Mouse (Mus musculus) heart, embryonic 12.5 days (tissue): Measurements from ENCODE around the gene Cntn2. TPM values are rescaled to one million over a fixed set of nuclear protein-coding genes. Genes with fewer than 3 reads are reported as not detected.
A peak's percentile ranks its signal among the peaks of the same experiment; 100 is the strongest.

ENCODE experiments used
- ATAC-seq: fragments of 200-750 bp; cut with Nextera tagmentation; 2 replicates; pipeline ENCODE4 v1.8.0; 2017; ENCODE audit warnings: moderate TSS enrichment, moderate library complexity; ENCODE audit not compliant: insufficient number of reproducible peaks, low FRiP score
- H3K27ac ChIP-seq: fragments of 300-500 bp; sonication (generic); 2 replicates; pipeline ENCODE4 v1.5.1; 2016; ENCODE audit warnings: mild to moderate bottlenecking, moderate library complexity; ENCODE audit not compliant: poor library complexity, severe bottlenecking
- H3K27me3 ChIP-seq: fragments of 300-500 bp; sonication (generic); replicated peaks from 2 replicates; pipeline ENCODE4 v1.6.1; 2016; ENCODE audit warnings: mild to moderate bottlenecking, moderate library complexity
- H3K36me3 ChIP-seq: fragments of 300-500 bp; sonication (generic); 2 replicates; pipeline ENCODE4 v1.6.1; 2016; ENCODE audit warnings: mild to moderate bottlenecking, moderate library complexity
- H3K4me1 ChIP-seq: fragments of 300-500 bp; sonication (generic); replicated peaks from 2 replicates; pipeline ENCODE4 v1.6.1; 2016; ENCODE audit warnings: mild to moderate bottlenecking
- H3K4me2 ChIP-seq: fragments of 300-500 bp; sonication (generic); 2 replicates; pipeline ENCODE4 v1.6.1; 2016; ENCODE audit warnings: mild to moderate bottlenecking, moderate library complexity
- H3K4me3 ChIP-seq: fragments of 300-500 bp; sonication (generic); 2 replicates; pipeline ENCODE4 v1.5.1; 2016; ENCODE audit warnings: mild to moderate bottlenecking
- H3K9ac ChIP-seq: fragments of 300-500 bp; sonication (generic); 2 replicates; pipeline ENCODE4 v1.6.1; 2016; ENCODE audit warnings: mild to moderate bottlenecking, moderate library complexity
- H3K9me3 ChIP-seq: fragments of 300-500 bp; sonication (generic); replicated peaks from 2 replicates; pipeline ENCODE4 v1.6.1; 2016; ENCODE audit warnings: mild to moderate bottlenecking, moderate library complexity
- whole genome bisulfite sequencing: fragments of 180-500 bp; shearing (Covaris S2); methylation state at CpG from one replicate; pipeline ENCODE4 v1.1.7; 2016; 5-methylcytosine and 5-hydroxymethylcytosine counted together
- polyA plus RNA-seq: library from polyadenylated mRNA; unstranded; fragments of >200 nt; fragmentation: Nextera tagmentation; extraction: Ambion mirVana; gene quantifications from 2 replicates; pipeline ENCODE4 v1.2.1, GENCODE M21; 2016

The Cntn2 gene
- 0.18 and 0.20 TPM in 2 replicates for polyA plus RNA-seq

- H3K9me3 ChIP-seq, result no peaks in the 10 kb centered on the region
- peak within 1 kb of the TSS; percentile 18 for H3K4me3 ChIP-seq
- H3K9ac ChIP-seq, result no peak within 1 kb of the TSS
- H3K4me1 ChIP-seq, result peaks cover 17% of the 10 kb centered on the region
- peak within 1 kb of the TSS; percentile 54 for H3K4me2 ChIP-seq
- H3K27me3 ChIP-seq, result peaks cover 81% of the 10 kb centered on the region
- H3K36me3 ChIP-seq, result no peaks in the 10 kb centered on the region
- ATAC-seq, result no peak
- 2% methylated on average over 30 of the region's 30 CpGs for WGBS
- H3K27ac ChIP-seq, result no peak within 1 kb of the TSS
These were observed at the start of gene Cntn2 for GRCm38 (mm10) chr1:132542762-132543306. Gene Cntn2 (minus strand): TSS chr1:132543256.

GRCm38 (mm10) chr1:132592145-132592544 is 49.1 kb upstream of the Cntn2 start:
- no peak for ATAC-seq
- peaks cover 28% of the 10 kb centered on the region for H3K27me3 ChIP-seq
- 0 out of 2 replicates have a peak, but pooled peaks cover under 1% of the 10 kb centered on the region for H3K4me1 ChIP-seq
- WGBS, result 72% methylated on average over 5 of the region's 5 CpGs
- H3K4me2 ChIP-seq, result no peak overlapping the region
- no peak overlapping the region for H3K27ac ChIP-seq
- H3K4me3 ChIP-seq, result no peak overlapping the region
- no peaks in the 10 kb centered on the region for H3K36me3 ChIP-seq
- H3K9me3 ChIP-seq, result no peaks in the 10 kb centered on the region
- no peak overlapping the region for H3K9ac ChIP-seq

GRCm38 (mm10) chr1:132591399-132591930 is 48.4 kb upstream of the Cntn2 start:
- WGBS, result 73% methylated on average over 11 of the region's 11 CpGs

GRCm38 (mm10) chr1:132586679-132587201 is 43.7 kb upstream of the Cntn2 start:
- H3K9me3 ChIP-seq, result no peaks in the 10 kb centered on the region
- H3K9ac ChIP-seq, result no peak overlapping the region
- no peak overlapping the region for H3K4me3 ChIP-seq
- no peak overlapping the region for H3K4me2 ChIP-seq
- H3K27me3 ChIP-seq, result peaks cover 6% of the 10 kb centered on the region; the same call in 1 of the 2 replicates
- ATAC-seq, result no peak; the same call in 1 of the 2 replicates
- H3K4me1 ChIP-seq, result peaks cover 5% of the 10 kb centered on the region; the same call in 1 of the 2 replicates
- WGBS, result 60% methylated on average over 15 of the region's 15 CpGs
- no peaks in the 10 kb centered on the region for H3K36me3 ChIP-seq
- H3K27ac ChIP-seq, result no peak overlapping the region

More at GRCm38 (mm10) chr1:132591399-132591930, 48.4 kb upstream of the Cntn2 start:
- ATAC-seq, result no peak
- Histone ChIP-seq H3K4me2 (no peak overlapping the region), H3K4me3 (no peak overlapping the region), H3K36me3 (no peaks in the 10 kb centered on the region), H3K27ac (no peak overlapping the region), H3K27me3 (peaks cover 21% of the 10 kb centered on the region), H3K9ac (no peak overlapping the region), H3K9me3 (no peaks in the 10 kb centered on the region), H3K4me1 (peaks cover 5% of the 10 kb centered on the region; the same call in 1 of the 2 replicates)

GRCm38 (mm10) chr1:132585376-132585775 is 42.3 kb upstream of the Cntn2 start:
- Histone ChIP-seq H3K4me3 (no peak overlapping the region), H3K27ac (no peak overlapping the region), H3K9ac (no peak overlapping the region), H3K9me3 (no peaks in the 10 kb centered on the region), H3K36me3 (no peaks in the 10 kb centered on the region), H3K27me3 (peaks cover 2% of the 10 kb centered on the region; the same call in 1 of the 2 replicates), H3K4me1 (peaks cover 10% of the 10 kb centered on the region; the same call in 1 of the 2 replicates), H3K4me2 (no peak overlapping the region)
- ATAC-seq, result no peak
- WGBS, result 66% methylated on average over 4 of the region's 4 CpGs

GRCm38 (mm10) chr1:132582998-132583604 is 40.0 kb upstream of the Cntn2 start:
- Histone ChIP-seq H3K36me3 (no peaks in the 10 kb centered on the region), H3K27me3 (peaks cover under 1% of the 10 kb centered on the region; the same call in 1 of the 2 replicates), H3K4me2 (no peak overlapping the region), H3K4me3 (no peak overlapping the region), H3K4me1 (peaks cover 10% of the 10 kb centered on the region; the same call in 1 of the 2 replicates), H3K27ac (no peak overlapping the region), H3K9ac (no peak overlapping the region), H3K9me3 (no peaks in the 10 kb centered on the region)
- no peak for ATAC-seq
- WGBS, result 70% methylated on average over 18 of the region's 18 CpGs

GRCm38 (mm10) chr1:132581845-132582839 is 39.1 kb upstream of the Cntn2 start:
- ATAC-seq, result no peak
- no peak overlapping the region for H3K9ac ChIP-seq
- no peak overlapping the region for H3K4me3 ChIP-seq
- peaks cover 7% of the 10 kb centered on the region; the same call in 1 of the 2 replicates for H3K27me3 ChIP-seq
- WGBS, result 70% methylated on average over 14 of the region's 14 CpGs
- no peaks in the 10 kb centered on the region for H3K36me3 ChIP-seq
- H3K4me2 ChIP-seq, result no peak overlapping the region
- peaks cover 9% of the 10 kb centered on the region; the same call in 1 of the 2 replicates for H3K4me1 ChIP-seq
- H3K27ac ChIP-seq, result no peak overlapping the region
- no peaks in the 10 kb centered on the region for H3K9me3 ChIP-seq

- no peak overlapping the region for H3K27ac ChIP-seq
- peaks cover 7% of the 10 kb centered on the region; the same call in 1 of the 2 replicates for H3K27me3 ChIP-seq
- peaks cover 5% of the 10 kb centered on the region; the same call in 1 of the 2 replicates for H3K4me1 ChIP-seq
- no peaks in the 10 kb centered on the region for H3K9me3 ChIP-seq
- 86% methylated on average over 7 of the region's 7 CpGs for WGBS
- H3K9ac ChIP-seq, result no peak overlapping the region
- no peak overlapping the region for H3K4me2 ChIP-seq
- no peak overlapping the region for H3K4me3 ChIP-seq
- no peaks in the 10 kb centered on the region for H3K36me3 ChIP-seq
- ATAC-seq, result no peak
These were observed 37.0 kb upstream of the Cntn2 start for GRCm38 (mm10) chr1:132580063-132580462.

- Histone ChIP-seq H3K4me3 (no peak overlapping the region), H3K36me3 (no peaks in the 10 kb centered on the region), H3K4me1 (peaks cover 5% of the 10 kb centered on the region; the same call in 1 of the 2 replicates), H3K27me3 (peaks cover 8% of the 10 kb centered on the region), H3K4me2 (no peak overlapping the region), H3K9me3 (no peaks in the 10 kb centered on the region), H3K27ac (no peak overlapping the region), H3K9ac (no peak overlapping the region)
- no peak for ATAC-seq
- WGBS, result 89% methylated on average over 8 of the region's 8 CpGs
These were observed 33.8 kb upstream of the Cntn2 start for GRCm38 (mm10) chr1:132576845-132577244.

GRCm38 (mm10) chr1:132572851-132573250 is 29.8 kb upstream of the Cntn2 start:
- Histone ChIP-seq H3K36me3 (no peaks in the 10 kb centered on the region), H3K9ac (no peak overlapping the region), H3K4me3 (no peak overlapping the region), H3K27me3 (peaks cover 22% of the 10 kb centered on the region), H3K27ac (no peak overlapping the region), H3K4me1 (0 out of 2 replicates have a peak, but pooled peaks cover 1% of the 10 kb centered on the region), H3K9me3 (no peaks in the 10 kb centered on the region), H3K4me2 (no peak overlapping the region)
- ATAC-seq, result no peak
- 82% methylated on average over 7 of the region's 7 CpGs for WGBS
